Mouse (Mus musculus) layer of hippocampus, adult 18-20 months (tissue): ENCODE data around the gene Bcl2l15. TPM values are rescaled to one million over a fixed set of nuclear protein-coding genes. Genes with fewer than 3 reads are reported as not detected.
"Not testable (repeated sequence)": the region's sequence is repeated elsewhere in the genome, so short reads cannot be mapped to it uniquely, and the experiment has no call there.

Experiments
- DNase-seq, 2 experiments: peaks; one replicate each; pipeline ENCODE4 v3.0.0; 2022; ENCODE audit warnings: low spot score in 2 of 2
- total RNA-seq, 2 experiments: library from RNA; stranded (reverse); gene quantifications; 2 replicates each; pipeline ENCODE4 v1.2.3; 2021

The Bcl2l15 gene
- total RNA-seq, 2 experiments from 2014 or later = 1.1 to 1.4 TPM

- DNase-seq = not testable (repeated sequence)
Observed at GRCm38 (mm10) chr3:103830681-103831080, 1.7 kb upstream of the Bcl2l15 start.

- no peak for DNase-seq
Observed at GRCm38 (mm10) chr3:103831146-103831545, 1.3 kb upstream of the Bcl2l15 start.

GRCm38 (mm10) chr3:103834001-103834400 is 1.6 kb downstream of the Bcl2l15 start:
- no peak for DNase-seq

- DNase-seq = no peak
Observed at GRCm38 (mm10) chr3:103835272-103835950, 3.0 kb downstream of the Bcl2l15 start.

GRCm38 (mm10) chr3:103835951-103836310 is 3.5 kb downstream of the Bcl2l15 start:
- peak in 1 of 2 experiments; percentile 38 for DNase-seq

GRCm38 (mm10) chr3:103836453-103836852 is 4.1 kb downstream of the Bcl2l15 start:
- DNase-seq = no peak

- no peak for DNase-seq
Observed at GRCm38 (mm10) chr3:103839711-103840110, 7.3 kb downstream of the Bcl2l15 start.

GRCm38 (mm10) chr3:103840195-103840594 is 7.8 kb downstream of the Bcl2l15 start:
- not testable (repeated sequence) for DNase-seq

GRCm38 (mm10) chr3:103840946-103841345 is 8.5 kb downstream of the Bcl2l15 start:
- DNase-seq = not testable (repeated sequence)

GRCm38 (mm10) chr3:103850644-103851363 is 18.4 kb downstream of the Bcl2l15 start:
- peak; percentile 47 to 60 for DNase-seq

GRCm38 (mm10) chr3:103851481-103851880 is 19.1 kb downstream of the Bcl2l15 start:
- peak in 1 of 2 experiments; percentile 70 for DNase-seq

GRCm38 (mm10) chr3:103851882-103852281 is 19.5 kb downstream of the Bcl2l15 start:
- peak in 1 of 2 experiments; percentile 12 for DNase-seq

GRCm38 (mm10) chr3:103852565-103853299 is 20.3 kb downstream of the Bcl2l15 start:
- peak in 1 of 2 experiments; percentile 44 for DNase-seq

- no peak for DNase-seq
Observed at GRCm38 (mm10) chr3:103853804-103854203, 21.4 kb downstream of the Bcl2l15 start.

- DNase-seq = no peak
Observed at GRCm38 (mm10) chr3:103857036-103857805, 24.8 kb downstream of the Bcl2l15 start.

- DNase-seq = no peak
Observed at GRCm38 (mm10) chr3:103857977-103858563, 25.7 kb downstream of the Bcl2l15 start.

GRCm38 (mm10) chr3:103858881-103859801 is 26.7 kb downstream of the Bcl2l15 start, which contains the start of gene Ptpn22:
TSS of gene Ptpn22 (plus strand) at chr3:103859795.
- DNase-seq = no peak

GRCm38 (mm10) chr3:103859851-103860391 is 27.5 kb downstream of the Bcl2l15 start:
- DNase-seq = no peak

GRCm38 (mm10) chr3:103862721-103863220 is 30.4 kb downstream of the Bcl2l15 start:
- no peak for DNase-seq
